Mouse (Mus musculus) c-Kit-positive CD71-positive TER-119-positive erythroid progenitor cells, embryonic 14.5 days (primary cell): ENCODE data around the gene Nav2.

ENCODE experiments used
- DNase-seq: peaks from one replicate; pipeline ENCODE4 v3.0.0-alpha.2; 2013; ENCODE audit warnings: low spot score

The Nav2 gene

DNA sequence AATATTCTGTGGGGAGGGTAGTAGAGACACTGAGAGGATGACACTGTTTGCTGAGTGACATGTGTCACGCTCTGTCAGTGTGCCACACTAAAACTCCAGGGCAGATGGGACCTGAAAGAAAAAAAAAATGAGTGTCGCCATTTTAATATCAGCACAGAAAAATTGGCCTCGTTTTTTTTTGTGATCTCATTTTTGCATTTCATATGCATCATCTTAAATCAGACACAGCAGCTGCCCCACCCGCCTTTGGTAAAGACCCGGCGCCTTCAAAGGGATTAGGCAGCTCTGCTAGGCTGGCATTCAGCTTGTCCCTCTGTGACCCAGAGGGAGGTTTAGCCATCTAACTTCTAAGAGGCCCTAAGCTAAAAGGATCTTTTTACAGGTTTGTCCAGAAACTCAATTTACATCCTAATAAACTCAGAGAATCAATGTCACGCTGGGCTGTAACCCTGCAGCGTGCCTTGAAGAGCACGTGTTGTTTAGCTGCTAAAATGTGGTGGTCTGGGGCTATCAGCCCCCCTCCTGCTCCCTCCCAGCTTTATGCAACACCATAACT, 576.9 kb downstream of the Nav2 start:
- DNase-seq: no peak

DNA sequence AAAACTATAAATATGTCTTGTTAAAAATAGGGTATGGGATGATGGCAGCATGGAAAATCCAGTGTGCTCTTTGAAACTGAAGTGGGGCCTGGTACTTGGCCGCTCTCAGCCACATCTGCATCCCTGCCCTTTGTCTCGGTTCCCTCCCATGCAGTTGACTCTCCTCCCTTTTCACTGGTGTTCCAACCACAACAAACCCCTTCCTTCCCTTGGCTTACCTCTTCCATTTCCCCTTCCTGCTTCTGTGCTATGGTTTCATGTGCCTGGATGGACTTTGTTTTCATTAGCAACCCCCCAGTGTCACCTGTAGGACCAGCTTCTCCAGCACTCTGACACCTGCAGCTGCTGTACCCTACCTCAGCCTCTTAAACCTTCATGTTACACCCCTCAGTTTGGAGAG, 578.8 kb downstream of the Nav2 start:
- DNase-seq: no peak

DNA sequence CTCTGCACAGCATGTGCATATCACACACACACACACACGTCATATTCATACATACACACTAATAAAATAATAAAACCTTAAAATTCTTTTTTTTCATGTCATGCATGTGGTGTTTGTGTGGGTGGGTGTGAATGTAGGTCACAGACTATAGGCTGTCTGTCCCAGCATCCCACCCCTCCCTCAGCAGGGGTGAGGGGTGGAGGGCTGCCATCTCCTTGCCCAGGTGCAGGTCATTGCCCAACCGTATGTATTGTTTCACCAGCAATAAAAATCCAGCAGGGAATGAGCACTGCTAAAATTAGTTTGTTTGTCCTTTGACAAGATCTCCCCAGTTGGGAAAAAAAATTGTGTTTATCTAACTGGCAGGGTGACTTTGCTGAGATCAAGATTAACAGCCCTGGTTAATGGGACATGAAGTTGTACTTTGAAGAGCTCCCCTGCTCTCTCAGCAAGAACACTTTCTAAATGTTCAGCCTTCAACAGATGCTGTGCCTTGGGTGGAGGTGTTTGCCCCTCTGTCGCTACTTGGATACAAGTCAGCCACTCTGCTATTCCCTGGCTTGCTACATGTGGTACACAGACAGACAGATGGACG, 580.1 kb downstream of the Nav2 start:
- no peak for DNase-seq

DNA sequence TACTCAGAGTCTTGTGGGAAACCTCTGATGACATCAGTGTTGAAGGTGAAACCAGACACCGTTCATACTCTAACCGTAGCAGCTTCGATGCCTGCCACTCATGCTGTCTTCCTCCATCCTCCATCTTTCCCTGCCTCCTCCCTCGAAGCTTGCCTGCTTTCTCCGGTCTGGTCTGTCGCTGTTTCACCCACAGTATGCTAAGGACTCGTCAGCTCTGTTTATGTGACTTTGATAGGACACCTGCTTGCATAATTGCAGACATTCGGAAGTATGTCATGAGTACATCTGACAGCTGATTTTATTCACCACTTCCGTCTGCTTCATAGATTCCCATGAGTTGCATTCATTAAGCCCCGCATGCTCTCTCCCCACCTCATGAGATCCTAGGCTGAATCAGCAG, 582.3 kb downstream of the Nav2 start:
- no peak for DNase-seq

DNA sequence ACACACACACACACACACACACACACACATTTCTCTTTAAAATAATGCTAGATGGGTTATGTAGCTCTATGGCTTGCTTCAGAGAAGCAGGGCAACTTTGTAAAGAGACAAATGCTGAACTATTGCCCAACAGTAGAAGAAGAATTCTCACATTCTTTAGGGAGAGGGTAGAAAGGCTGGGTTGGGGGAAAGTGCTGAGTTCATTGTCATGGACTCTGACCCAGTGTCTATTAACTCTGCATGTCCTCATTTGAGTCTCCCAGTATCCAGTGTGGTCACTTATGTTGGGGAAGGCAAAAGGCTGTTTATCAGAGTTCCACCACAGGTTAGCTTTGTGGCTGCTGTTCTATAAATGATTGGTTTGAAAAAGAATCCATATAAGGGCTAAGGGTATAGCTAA, 584.1 kb downstream of the Nav2 start:
- no peak for DNase-seq

DNA sequence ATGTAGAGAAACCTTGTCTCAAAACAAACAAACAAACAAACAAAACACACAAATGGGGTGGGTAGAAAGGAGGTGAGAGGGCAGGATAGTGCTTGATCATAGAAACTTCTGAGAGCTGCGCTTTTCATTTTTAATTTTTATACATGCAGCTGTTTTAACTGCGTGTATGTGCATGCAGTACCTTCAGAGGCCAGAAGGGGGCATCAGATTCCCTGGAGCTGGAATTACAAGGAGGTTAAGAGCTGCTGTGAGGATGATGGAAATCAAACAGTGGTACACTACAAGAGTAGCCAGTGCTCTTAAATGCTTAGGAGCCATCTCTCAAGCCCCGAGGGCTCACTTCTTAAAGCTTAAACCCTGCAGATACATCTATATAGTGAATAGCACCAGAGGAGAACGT, 584.7 kb downstream of the Nav2 start:
- DNase-seq: peak; percentile 30

DNA sequence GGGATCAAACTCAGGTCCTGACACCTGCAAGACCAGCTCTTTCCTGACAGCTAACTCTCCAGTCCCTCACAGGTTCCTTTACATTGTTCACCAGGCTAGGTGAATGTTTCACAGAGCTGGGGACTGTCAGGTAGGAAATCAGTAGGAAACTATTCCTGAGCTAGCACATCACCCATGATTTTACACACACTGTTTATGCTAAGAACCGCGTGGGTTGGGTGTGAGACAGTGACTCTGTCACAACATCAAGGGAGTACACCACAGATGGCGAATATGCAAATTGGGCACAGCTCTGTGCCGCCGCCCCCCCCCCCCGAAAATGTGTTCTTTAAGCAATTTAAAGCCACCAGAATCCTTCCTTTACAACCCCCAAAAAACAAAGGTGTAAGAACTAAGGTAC, 586.1 kb downstream of the Nav2 start:
- DNase-seq: no peak

DNA sequence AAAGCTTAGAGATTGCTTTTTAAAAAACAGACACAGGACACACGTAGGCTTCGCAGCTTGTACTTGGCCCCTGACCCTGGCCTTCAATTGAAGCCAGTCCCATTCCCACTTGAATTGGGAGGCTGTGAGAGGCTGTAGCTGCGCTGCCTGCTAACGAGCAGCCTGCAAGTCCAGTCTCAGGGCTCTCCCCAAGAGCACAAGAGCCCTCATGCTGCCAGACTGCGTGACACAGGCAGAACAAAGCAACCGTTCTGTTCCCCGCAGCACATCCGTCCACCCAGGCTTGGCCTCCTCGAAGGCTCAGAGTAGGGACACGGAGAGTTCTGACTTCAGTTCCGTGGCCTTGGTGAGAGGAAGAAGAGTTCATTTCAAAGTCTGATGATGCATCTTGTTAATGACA, 587.6 kb downstream of the Nav2 start:
- no peak for DNase-seq

DNA sequence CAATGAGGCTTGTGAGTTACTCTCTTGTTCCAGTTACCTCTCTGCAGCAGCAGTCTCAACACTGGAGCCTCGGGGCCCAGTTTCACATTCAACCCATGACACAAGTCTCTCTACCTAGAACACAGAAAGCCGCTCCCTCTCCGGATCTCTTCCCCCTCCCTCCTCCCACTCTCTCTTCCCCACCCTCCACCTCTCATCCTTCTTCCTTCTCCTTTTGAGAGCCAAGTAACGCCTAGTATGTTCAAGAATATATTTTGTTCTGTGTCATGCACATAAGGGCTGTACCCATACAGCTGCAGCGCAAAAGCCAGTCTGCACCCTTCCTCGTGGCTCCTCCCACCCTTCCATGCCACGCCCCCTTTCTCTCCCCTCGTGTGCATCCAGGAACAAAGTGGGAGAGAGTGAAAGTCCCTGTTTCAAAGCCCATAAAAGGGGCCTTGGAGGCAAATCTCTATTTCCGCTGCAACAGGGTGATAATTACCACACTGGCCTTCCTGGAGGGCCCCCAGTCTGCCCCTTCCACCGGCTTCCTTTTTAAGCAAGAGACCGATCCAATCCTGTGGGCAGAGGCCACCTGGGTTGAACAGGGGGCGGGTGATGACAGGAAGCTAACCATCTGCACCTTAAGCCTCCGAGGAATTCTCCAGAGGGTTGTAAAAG, 588.4 kb downstream of the Nav2 start:
- no peak for DNase-seq

DNA sequence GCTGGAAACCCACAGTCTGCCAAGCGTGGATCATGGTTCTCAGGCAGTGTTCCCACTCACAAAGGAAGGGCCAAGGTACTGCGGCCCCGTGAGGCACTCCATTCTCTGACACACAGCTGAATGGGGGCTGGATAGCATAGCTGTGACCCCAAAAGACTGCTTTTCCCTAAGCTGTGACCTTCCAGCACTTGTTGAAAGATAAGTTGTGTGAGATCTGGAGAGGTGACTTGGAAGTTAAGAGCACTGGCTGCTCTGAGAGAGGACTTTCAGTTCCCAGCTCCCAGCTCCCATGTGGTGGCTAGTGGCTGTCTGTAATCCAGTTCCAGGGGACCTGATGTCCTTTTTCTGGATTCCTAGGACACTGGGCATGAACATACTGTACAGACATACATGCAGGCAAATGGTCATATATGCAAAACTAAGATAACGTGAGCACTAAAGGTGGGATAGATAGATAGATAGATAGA, 588.9 kb downstream of the Nav2 start:
- no peak for DNase-seq

DNA sequence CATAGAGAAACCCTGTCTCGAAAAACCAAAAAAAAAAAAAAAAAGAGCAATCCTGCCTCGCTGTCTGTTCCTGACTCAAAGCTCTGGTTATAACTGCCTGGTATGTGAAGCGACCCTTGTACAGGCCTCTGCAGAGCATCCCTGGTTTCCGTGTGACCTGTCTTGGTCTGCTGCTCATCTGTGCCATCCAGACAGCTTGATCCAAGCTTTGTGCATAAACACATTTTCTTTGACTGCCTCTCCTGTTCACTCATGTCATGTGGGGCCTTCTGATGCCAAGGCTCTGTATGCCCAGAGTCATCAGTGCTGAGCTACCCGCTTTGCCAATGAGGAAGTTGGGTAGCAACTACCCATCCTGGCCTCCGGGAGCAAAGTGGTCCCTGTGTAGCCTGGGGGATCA, 591.1 kb downstream of the Nav2 start:
- no peak for DNase-seq

DNA sequence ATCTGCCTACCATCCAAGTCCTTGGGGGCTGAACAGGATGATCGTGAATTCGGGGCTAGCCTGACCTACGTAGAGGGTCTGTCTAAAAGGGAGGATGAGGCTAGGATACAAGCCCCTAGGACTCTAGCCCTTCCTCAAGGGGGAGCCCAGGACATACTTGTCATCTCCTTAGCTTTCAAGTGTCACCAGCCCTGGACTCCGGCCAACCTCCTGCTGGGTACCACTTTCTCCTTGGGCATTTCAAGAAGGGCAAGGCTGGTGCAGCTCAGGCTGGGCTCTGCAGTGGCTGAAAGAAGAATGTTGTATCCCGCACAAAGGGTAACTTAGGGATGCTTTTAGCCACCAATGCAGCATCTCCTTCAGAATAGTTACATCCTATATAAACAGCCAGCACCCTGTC, 592.4 kb downstream of the Nav2 start:
- DNase-seq: no peak

DNA sequence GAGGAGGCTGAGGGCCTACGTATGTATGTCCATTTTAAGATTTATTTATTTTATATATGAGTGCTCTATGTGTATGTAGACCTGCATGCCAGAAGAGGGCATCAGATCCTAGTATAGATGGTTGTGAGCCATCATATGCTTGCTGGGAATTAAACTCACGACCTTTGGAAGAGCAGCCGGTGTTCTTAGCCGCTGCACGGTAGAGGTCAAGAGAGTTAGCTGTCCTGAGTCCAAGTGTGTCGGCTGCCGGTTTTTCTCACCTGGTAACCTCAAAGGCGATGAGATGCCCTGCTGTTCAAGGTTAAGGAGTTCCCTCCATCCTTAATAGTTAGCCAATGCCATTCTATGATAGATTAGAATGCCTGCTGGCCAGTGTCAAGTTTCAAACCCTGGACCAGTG, 594.9 kb downstream of the Nav2 start:
- DNase-seq: no peak

DNA sequence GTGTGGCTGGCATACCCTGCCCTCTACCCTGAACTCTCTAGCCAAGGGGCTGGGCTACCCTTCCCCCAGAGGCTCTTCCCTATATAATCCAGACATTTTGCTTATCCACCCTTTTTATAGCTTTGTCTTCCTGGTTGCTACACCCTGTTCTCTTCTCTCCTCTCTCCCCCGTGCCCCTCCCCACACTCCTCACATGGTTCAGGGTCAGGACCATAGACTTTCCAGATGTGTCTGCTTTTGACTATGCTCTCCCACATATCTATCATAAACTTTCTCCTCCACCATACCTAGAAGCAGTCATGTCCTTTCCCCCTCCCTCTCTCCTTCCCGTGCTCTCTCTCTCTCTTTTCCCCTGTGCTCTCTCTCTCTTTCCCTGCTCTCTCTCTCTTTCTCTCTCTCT, 595.4 kb downstream of the Nav2 start:
- no peak for DNase-seq

DNA sequence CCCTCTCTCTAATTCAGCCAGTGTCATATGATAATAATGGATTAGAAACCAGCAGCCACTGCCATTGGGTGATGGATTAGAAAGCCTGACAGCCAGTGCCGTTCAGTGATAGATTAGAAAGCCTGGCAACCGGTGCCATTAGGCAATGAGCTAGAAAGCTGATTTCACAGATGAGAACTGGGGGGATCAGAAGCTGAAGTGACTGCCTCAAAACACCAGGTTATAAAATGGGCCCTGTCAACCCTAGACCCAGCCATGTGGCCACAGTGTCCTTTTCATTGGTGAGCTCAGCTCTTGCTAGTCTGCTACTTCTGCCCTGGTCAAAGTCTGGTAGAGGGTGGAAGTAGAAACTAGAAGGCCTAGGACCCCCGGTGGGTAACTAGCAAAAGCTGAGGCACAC, 595.8 kb downstream of the Nav2 start:
- DNase-seq: no peak

DNA sequence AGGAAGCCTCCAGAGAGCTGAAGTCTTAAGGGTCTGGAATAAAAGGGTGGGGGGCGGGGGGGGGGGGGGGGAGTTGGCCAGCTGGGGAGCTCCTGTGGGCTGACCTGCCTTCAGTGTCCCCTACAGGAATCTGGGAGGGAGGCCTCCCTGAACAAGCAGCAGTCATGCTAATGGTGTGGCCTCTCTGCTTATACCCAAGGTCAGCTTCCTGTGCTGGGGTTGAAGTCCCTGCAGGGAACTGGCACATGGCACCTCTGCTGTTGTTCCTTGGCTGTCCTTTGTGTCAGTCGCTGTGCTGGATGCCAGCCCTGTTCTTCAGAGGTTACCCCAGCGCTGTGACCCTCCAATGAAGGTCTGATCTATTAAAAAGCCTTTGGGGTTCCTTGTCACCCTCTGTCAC, 596.5 kb downstream of the Nav2 start:
- DNase-seq: no peak

DNA sequence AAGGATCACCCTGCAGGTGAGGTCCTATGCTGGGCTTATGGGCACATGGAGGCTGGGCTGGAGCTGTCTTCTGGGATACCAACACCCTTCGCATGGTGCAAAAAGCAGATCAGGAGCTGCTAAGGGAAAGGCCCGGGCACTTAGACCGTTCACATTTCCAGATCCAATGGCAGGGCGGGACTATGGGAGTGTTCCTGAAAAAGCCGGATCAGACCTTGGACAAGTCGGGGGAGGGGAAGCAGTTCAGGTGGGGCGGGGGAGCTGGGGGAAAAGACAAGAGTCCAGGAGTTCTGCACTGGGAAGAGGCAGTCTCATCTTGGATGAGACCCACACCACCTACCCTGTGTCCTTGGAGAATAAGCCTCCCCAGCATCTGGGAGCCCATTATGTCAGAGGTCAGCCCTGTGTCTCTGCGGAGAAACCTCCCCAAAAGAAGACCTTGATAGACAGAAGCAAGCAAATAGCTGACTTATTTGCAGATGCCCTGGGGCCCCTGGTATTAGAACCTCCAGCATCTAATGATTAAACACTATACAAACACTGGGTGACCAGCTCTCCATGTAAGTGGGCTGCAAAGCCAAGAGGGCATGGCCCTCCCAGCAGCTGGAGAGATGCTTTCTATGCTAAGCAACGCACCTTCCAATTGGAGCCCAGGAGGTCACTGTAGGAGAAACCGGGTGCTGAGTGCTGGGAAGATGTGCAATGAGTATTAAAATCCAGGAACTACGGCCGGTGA, 597.7 kb downstream of the Nav2 start:
- DNase-seq: no peak

DNA sequence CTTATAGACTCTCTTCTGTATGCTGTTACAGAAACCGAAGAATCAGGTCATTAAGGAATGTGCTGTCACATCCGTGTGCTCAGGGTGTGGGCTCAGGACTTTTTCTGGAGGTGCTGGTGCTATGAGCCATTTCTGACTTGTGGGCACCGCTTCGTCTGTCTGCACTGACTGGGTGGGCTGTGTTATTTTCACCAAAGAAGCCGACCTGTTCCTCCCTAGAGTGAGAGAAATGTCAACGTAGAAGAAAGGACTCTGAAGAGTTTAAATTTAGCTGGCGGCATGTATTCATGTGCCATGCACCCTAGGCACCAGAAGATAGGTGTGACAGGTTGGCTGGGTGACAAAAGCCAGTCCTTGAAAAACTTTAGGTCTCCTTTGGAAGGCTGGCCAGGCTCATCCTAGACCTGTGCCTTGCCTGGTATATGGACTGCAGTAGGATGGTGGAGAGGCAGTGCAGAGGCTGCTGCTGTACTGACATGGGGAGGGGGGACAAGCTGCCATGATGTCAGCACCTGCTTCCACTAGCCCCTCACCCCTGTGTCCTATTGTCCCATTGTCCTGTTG, 599.5 kb downstream of the Nav2 start:
- DNase-seq: no peak

DNA sequence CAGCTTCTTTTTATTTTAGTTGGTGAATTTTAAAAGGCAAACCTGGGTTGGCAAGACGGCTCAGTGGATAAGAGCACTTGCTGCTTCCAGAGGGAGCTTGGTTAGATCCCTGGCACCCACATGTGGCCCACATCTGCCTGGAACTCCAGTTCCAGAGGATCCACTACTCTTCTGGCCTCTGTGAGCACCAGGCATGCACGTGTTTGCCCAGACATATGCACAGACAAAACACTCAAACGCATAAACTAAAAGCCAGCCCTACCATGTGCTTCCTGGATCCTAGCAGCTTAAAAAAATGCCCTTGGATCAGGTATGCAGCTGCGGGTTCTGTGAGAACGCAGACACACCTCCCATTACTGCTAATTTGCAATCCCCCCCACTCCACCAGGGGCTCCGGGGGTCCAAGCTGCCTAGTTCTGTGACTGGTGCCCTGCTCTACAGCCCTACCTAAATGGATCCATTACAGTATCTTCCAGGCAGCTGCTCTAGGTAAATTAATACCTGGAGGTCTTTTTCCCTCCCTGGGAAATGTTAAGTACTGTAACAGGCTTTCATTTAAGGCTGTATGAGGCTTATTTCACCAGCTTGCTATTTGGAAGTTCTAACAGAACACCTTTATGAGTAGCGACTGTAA, 603.4 kb downstream of the Nav2 start:
- DNase-seq: no peak

DNA sequence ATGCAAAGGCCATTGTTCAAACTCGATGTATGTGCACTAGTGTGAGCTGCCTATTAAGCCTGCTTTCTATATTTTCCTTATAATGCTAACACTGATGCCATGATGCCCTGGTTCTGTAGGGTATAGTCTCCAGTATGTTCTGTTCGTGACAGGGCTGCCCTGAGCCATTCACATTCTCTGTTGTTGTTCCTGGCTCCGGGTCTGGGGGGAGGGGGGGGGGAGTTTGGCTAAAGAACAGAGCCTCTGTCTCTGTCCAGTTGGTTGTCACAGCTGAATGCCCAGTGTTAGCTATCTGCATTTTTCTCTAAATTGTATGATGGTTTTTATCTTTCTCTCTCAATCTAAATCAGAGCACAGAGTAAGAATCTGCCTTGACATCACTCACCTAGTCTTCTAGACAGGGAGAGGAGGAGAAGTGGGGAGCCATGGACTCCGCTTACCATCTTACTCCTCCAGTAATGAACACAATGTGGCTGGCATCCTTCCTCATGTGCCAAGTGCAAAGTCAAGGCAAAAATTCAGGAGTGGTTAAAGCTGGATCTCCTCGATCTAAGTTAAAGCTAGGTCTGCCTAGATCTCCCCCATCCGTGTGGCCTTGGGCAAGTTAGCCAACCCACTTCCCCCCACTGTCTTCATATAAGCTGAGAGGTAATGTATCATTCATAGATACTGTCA, 605.4 kb downstream of the Nav2 start:
- DNase-seq: no peak

DNA sequence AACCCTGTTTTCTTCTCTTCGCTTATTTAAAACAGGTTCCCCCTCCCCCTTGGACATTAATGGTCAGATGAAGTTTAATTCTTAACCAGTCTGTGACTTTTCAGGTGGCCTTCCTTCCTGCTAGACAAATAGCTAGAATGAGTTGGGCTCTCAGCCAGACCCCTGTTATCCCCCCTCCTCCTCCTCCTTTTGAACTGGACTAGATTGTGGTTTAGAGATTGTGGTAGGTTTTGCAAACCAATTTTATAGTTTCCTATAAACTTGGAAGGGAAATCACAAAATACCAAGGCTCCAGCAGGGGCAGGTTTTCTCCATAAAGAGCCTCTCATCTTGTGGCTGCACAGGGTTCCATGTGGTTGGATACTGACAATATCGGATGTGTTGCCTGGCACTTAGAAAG, 606.5 kb downstream of the Nav2 start:
- no peak for DNase-seq

DNA sequence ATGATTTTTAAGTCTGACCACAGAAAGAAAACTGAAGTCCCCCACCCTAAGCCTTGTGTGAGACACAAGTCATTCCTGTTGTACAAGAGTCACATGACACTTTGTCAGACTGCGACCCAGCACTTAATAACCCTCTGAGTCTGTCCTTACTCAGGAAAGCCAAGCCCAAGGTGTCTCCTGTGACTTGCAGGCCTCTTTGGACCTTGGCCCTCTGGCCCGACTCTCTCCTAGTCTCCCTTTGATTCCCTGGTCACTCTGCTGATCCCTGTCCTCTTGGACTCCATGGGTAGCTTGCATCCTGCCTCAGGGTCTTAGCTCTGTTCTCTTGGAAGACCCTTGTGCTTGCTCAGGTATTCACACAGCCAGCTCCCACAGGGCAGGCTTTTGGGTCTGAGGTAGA, 612.0 kb downstream of the Nav2 start:
- no peak for DNase-seq
